Mouse (Mus musculus): ENCODE data around the gene Wdr95. TPM values are rescaled to one million over a fixed set of nuclear protein-coding genes. Genes with fewer than 3 reads are reported as not detected.

Gene Wdr95
- total RNA-seq (2021) = 1 to 10 TPM in 1 of 2 experiments, under 1 TPM in 1; 0.91 to 2.1 TPM
- long read RNA-seq, partial matches to known transcripts = 1 of 3 reads
- long read RNA-seq, other reads (novel, unspliced or antisense) = 2 of 3 reads

DNA sequence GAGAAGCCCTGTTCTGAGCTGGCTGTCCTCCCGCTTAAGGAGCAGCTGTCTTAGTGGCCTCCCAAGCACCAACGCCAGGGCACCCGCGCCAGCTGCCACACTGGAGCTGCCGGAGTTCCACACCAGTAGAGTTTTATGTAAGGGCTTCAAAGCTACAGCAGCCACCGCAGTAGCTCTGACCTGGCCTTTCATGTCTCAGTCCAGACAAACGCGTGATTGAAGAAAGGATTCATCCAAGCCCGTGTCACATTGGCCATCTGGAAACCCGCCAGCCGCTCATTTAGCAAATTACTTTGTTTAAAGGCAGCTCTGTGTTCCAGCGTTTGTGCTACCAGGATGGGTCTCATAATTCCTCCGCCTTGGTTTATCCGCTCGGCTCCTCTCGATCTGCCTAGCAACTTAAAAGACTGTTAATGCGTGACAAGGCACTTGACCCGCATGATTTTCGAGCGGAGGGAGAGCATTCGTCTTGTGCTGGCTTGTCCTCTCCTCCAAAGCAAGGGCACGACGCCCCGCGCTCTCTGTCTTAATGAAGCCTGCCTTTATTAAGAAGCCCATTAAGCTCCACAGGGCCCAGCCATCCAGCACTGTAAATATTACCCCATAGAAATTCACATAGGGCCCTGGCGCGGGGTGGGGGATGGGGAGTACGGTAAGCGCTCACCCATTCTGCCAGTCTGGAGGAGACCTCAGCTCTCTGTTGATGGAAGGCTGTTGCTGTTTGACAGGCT lies at the start of gene Wdr95:
TSS of gene Wdr95 (plus strand) at position 681 of the 731 bp plus-strand sequence.
- peak; percentile 78 to 81 for DNase-seq (ENCODE audit: low spot score in 2 of 2)

DNA sequence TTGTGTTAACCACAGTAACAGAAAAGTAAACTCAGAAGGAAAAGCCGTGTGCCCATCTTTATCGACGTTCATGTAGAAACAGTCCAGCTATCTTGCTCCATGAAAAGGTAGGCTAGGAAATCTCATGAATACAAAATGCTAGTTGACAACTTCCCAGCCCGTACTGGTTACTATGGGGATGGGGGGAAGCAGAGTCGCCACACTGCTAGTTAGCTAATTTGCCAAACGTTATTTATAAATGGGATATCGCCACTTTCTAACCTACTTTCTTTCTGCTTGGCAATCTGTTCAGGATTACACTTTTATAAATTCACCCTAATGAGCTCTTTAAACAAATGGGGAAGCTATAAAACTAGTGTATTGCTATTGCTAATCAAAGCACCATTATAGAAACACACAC lies 46.6 kb upstream of the Wdr95 start:
- DNase-seq (ENCODE audit: low spot score in 2 of 2) = no peak

DNA sequence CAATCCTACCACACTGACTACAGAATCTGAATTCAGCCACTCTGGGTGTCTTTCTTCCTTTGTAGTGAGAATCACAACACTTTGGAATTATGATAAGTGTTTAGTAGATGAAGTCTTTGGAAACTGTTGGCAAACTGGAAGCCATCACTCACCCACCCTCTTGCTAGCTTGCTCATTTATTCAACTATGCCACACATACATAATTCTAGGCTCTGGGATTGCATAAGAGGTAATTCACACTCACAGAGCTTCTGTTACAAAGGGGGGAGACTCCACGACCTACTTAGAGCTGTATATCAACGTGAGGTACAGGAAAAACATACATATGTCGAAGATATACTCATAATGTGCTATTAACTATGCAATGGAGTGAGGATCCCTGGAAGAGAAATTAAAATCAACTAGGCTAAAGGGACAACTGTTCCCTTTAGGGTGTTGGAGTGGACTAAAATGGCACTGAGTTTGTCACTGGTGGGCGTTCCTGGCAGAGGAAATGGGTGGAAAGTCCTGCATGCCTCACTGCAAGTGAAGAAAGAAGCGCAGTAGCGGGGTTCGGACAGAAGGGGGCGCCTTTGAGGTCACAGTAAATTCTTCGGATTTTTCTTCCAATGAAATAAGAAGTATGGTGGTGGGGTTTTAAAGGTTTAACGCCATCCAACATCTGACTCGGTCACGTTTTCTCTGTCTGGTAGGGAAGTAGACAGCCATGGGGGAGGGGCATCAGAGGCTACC lies 45.0 kb upstream of the Wdr95 start:
- no peak for DNase-seq (ENCODE audit: low spot score in 2 of 2)

DNA sequence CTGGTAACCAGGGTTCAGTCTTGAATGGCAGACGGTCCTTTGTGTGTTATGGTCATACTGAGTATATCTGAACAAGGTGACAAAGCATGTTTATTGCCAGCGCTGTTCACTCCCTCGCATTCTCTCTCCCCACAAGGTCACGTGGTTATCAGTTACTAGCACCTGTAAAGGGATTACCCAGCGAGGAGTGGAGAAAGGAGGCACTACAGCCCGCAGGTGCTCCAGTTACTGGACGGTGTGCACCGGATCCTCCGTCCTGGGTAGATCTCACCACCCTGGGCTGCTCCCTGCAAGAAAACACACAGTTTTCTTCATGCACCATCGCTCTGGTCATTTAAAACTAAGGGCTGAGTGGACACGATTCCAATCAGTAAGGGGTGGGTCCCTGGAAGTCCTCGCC lies 44.2 kb upstream of the Wdr95 start:
- no peak for DNase-seq (ENCODE audit: low spot score in 2 of 2)

DNA sequence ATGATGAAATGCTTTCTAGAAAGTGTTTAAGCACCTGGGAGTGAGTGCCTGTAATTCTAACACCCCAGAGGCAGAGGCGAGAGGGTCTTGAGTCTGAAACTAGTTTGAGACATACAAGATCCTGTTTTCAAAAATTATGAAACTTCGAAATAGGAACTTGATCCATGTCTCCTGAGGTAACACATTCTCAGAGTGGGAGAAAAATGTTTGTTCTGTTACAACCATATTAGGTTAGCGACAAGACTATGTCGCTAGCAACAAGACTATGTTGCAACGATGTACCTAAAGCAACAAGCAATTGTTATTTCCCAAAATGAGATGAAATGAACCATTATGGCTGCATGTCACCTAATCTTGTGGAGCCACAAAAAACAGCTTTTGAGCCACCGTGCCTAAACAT lies 43.0 kb upstream of the Wdr95 start:
- no peak for DNase-seq (ENCODE audit: low spot score in 2 of 2)

DNA sequence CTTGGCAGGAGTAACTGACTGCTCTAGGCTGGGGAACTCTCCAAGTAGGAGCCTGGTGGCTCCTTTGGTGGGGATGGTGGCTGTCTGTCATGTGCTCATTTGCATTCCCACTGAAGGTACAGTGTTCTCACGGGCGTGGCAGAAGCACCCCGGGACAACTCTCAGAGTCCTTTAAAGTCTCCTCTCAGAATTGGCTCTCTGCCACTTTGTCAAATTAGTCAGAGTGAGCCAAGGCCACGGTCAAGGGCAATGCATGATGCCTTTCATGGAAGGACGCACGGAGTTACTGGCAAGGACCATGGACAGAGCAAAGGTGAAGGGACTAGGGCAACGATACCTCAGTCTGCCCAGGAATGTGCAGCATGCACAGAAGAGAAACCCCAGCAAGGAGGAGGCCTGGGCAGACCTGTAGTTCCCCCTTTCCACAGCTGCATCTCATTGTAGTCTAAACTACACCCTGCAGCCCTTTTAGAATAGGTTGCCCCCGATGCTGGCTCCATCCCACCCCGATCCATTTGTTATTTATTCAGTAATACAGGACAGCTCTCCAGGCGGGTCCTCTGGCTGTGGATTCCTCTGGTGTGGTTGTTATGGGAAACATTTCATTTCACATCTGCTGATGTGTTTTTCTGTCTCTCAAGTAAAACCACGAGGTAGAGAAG lies 40.0 kb upstream of the Wdr95 start:
- DNase-seq (ENCODE audit: low spot score in 2 of 2) = peak; percentile 46 to 55

DNA sequence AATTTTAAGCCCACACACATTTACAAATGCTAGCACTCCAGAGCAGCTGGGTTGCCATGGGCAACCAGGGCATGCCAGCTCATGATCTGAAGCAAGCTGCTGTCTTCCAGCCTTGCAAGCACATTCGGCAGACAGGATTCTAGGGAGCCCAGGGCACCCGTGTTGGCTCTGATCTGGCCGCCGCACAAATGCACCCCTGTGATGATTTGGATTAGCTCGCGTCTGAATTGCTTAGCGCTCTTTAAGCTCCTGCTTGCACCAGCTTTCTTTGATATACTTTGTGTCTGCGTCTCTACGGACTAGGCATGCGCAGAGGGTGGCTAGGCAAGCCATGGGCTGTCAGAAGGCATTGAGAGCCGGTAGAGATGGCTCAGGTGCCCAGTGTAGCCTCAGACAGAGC lies 39.3 kb upstream of the Wdr95 start:
- DNase-seq (ENCODE audit: low spot score in 2 of 2) = peak; percentile 74 to 84

DNA sequence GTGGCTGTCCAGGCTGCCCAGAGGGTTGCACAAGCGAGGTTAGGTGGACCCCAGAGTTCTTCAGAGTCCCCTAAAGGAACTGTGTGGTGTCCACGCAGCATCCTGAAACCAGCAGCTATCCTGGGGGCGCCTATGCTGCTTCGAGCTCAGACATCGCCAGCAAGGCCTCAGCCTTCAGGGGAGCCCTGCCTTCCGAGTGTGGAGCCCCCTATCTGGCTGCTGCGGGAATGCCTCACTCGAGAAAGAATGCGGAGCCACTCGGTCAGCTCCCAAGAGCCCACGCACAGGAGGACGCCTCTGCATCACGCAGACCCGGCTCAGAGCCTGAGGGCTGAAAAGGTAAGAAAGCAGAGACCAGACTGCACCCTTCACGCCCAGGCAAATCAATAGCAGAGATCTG lies 38.2 kb upstream of the Wdr95 start:
- DNase-seq (ENCODE audit: low spot score in 2 of 2) = no peak

DNA sequence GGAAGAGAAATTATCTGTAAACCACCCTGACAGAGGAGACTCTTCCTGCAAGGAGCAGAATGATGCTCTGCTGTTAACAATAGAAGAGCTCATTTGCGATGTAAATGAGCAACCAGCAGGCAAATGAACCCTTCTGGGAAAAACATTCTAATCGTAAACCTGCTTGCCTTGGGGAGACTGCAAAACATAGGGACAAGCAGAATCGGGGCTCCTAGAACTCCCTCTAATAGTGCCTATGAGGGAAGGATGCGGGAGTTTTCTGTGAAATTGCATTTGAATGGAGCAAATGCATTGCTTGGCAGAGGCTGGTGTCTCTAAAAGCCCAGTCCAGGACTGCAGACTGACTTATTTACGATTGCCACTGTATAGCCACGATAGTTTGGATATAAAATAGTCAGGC lies 32.8 kb upstream of the Wdr95 start:
- no peak for DNase-seq (ENCODE audit: low spot score in 2 of 2)

DNA sequence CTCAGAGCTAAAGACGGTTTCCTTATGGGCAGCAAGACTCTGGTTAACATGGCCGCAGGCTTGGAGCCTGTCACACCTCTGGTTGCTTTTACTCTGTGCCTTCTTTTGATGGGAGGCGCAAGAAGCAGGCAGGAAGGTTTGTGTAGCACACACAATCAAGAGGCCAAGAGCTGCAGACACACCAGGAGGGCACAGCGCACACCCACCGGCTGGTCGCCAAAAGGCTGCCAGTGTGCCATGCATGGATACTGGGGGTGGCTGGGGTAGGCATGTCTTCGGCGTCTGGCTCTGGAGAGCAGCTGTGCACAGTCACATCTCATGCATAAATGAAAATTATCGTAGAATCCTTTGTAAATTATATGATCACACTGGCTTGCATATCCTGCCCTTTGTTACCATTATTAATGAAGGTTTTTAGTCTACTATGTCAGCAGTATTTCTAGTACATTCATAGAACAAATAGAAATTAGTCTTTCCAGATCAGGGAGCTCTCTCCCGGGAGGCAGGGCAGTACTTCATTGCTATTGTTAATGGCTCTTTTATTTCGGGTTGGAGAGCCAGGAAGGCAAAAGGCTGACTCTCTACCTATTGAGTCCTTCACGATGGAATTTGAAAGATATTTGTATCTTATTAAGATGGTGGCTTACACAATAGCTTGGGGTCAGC lies 31.9 kb upstream of the Wdr95 start:
- no peak for DNase-seq (ENCODE audit: low spot score in 2 of 2)

DNA sequence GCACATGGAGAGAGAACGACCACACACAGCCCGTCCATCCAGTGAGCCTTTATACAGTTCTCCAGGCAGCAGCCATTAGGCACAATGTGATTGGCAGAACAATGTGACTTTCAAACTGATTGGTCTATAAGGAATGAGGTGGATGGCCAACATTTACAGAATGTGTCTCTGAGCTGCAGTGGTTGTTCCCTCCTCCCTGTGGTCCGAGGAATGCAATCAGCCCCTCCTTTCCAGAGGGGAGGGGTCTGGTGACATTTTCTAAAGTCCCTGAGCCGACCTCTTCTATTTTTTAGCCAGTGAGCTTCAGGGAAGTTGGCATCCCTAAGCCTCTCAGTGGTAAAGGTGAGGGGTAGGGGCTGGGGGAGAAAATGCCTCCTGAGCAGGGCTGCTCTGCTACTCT lies 28.5 kb upstream of the Wdr95 start:
- DNase-seq (ENCODE audit: low spot score in 2 of 2) = no peak

DNA sequence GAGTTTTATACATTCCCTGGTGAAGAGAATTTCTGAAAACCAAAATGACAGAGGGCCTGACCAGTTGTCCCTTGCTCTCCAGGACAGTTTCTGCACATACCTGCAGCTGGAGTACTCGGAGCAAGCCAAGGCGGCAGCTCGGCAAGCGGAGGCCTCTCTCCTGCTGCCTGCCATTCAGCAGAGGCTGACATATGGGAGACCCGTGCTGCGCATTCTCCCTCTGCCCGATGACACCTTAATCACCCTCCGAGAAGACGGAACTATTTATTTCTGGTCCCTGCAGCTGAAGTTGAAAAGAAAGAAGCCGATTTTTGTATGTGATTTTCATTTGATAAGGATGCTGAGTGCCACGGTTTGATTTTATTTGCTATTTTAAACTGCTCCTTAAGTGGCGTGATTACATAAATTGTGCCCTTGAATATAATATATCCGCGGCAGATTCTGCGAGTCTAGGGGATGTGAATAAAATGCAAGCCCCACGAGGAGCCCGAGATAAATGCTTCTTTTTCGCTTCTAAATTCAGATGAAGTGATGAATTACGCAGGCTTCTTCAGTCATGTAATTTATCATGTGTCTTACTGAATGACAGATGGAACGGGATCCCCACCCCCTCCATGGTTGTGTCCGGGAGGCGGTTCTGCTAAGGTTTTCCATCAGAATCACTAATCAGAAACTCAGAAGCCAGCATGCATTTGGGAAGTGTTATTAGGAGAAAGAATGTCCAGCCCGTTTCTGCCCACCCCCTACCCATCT lies 24.9 kb upstream of the Wdr95 start:
- peak; percentile 46 to 69 for DNase-seq (ENCODE audit: low spot score in 2 of 2)

DNA sequence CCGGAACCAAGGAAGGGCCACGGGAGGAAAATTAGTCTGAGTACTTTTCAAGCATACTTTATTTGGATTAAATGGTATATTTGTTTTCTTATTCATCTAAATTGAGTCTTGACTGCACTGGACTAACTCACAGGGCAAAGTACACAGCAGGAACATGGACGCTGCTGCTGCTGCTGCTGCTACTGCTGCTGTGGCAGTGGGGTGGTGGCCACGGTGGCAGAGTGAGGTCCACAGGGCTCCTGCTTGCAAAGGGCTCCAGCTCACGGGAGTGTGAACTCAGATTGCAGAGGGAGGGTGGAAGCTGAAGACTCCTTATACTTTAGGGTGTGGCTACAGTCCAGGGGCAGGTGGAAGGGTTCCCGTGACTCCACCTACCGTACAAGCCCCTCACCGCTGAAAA lies 23.5 kb upstream of the Wdr95 start:
- DNase-seq (ENCODE audit: low spot score in 2 of 2) = no peak

DNA sequence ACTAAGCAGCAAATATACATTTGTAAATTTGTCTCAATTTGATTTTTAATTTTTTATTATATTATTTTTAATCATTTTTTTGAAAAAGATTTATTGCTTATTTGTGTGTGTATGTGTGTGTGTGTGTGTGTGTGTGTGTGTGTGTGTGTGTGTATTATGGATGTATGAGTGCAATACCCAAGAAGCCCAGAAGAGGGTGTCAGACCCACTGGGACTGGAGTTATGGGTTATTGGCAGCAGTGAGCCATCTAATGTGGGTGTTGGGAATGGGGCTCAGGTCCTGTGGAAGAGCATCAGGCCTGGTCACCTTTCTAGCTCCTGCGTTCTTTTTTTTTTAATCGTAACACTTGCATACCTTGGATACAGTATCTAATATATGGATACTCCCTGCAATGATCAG lies 22.4 kb upstream of the Wdr95 start:
- DNase-seq (ENCODE audit: low spot score in 2 of 2) = no peak

DNA sequence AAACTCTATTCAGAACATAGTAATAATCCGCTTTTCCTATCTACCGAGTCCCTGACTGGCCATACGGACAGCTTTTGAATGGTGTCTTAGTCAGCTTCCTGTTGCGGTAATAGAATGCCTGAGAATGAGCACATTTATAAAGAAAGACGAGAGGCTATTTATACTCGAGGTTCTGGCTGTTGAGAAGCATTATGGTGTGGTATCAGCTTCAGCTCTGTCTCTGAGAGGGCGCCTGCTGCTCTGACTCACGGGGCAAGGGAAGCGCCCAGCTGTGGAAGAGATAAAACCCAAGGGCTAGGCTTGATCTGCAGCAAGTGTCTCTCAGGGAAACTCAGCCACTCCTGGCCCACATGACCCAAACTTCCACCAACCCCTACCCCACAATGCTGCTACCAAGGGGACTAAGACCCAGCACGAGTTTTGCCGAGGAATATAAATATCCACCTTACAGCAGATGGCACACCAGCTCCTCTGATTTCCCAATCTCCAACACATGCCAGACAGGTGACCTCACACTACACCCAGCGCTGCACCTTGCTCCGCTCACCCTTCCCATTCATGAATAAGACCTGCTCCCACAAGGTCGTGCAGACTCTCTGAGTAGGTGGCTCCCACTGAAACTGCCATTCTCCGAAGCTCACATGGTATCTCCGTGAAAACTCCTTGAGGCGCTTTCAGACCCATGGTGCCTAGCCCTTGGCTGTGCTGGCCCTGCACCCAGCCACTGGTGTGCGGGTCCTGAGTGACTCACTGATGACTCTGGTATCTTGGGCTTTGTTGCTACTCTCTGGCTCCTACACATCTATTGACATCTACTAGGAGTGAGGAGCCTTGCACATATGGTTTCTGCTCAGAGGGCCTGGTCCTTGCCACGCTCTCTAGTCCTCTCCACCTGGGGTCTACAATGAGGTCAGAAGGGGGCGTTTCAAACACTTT lies 20.1 kb upstream of the Wdr95 start:
- no peak for DNase-seq (ENCODE audit: low spot score in 2 of 2)

DNA sequence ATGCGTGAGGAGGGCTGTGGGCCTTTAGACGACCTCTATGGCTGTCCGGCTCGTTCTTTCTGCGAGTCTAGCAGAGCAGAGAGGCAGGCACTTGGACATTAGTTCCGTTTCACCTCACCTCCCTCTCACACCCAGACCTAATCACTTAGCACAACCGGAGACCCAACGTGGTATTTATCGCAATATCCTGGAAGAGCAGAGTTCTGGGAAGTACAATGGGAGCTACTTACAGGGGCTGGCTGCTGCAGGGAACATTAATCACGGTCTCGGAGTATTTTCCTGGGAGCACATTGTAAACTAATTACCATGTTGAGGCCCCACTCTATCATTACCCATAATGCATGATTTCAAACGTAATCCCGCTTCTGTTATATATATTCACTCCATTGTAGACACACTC lies 18.2 kb upstream of the Wdr95 start:
- DNase-seq (ENCODE audit: low spot score in 2 of 2) = no peak

DNA sequence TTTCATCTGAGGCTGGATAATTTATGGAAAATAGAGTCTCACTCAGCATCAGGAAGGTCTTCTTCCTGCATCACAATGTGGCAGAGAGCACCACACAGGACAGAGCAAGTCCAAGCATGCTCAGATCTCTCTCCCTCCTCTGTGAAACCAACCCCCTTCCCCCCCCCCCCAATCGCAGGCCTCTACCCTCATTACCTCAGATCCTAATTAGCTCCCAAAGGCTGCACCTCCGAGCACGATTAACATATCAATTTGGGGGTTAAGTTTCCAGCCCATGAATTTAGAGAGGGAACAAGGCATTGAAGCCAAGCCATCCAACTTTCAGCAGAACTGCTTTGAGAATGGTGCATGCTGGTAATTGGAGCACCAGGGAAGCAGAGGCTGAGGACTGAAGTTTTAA lies 15.8 kb upstream of the Wdr95 start:
- DNase-seq (ENCODE audit: low spot score in 2 of 2) = no peak

DNA sequence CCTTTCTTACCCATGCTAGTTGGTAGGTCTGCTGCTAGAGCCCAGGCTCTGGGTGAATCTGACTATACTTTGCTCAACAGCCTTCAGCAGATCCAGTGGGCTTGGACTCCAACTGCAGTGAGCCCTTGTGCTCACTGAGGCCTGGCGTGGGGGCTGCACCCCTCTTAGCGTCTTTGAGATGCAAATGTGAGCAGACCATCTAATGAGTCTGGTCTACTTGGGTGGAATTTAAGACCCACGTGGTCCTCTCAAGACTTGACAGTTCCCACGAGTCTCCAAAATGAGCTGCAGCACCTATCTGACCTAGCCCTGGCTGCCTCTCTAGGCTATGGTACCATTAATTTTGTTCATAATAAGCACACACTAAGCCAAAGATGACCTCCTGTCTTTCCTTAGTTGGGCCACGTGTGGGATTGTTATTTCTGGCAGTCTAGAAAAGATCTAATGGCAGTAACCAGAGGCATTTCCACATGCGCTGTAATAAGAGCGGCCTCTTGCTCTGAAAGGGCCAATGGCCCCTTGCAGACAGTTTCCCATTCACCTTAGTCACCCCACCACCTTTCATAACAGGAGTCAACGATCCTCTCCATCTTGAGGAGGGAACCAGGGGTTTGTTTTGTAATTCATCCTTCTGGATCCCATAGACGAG lies 14.9 kb upstream of the Wdr95 start:
- no peak for DNase-seq (ENCODE audit: low spot score in 2 of 2)

DNA sequence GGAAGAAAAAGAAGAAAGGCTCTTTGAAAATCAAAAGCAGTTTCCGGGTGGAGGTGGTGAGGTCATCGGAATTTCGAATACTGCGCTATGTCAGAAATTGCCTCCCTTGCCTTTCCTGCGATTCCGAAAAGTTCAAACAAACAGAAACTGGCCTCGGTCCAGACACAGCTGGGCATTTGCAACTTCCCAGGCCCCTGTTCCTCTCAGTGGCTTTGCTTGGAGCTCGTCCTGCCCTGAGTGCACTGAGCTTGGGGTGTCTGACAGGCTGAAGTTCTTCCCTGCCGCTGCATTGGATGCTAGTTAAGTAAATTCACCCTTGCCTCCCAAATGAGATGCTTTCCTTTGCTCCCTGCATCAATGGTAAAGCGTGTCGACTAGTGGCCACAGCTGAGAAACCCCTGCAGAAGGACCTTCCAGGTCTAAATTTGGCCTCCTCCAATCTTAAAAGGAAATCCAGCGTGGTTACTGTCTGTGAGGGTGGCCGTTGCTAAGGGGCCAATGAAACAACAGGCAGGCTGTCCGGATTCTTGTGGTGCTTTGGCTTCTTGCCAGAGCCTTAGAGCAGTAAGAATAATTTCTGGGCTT lies 14.3 kb upstream of the Wdr95 start:
- DNase-seq (ENCODE audit: low spot score in 2 of 2) = peak; percentile 45 to 59
